Mouse (Mus musculus) myocyte (in vitro differentiated cells): Measurements from ENCODE around the gene Pknox2.

Source experiments
- CEBPB ChIP-seq: IDR thresholded peaks from 2 replicates; pipeline ENCODE4 v1.6.1; 2011; ENCODE audit warnings: mild to moderate bottlenecking, moderate library complexity; ENCODE audit not compliant: poor library complexity, insufficient read depth, severe bottlenecking
- E2F4 ChIP-seq: IDR thresholded peaks from one replicate; pipeline ENCODE4 v1.6.1; 2011; ENCODE audit warnings: mild to moderate bottlenecking, control low read depth, moderate library complexity; ENCODE audit not compliant: insufficient read depth
- POLR2A ChIP-seq: IDR thresholded peaks from one replicate; pipeline ENCODE4 v1.6.1; 2011; ENCODE audit warnings: low read depth, mild to moderate bottlenecking, control low read depth, moderate library complexity; ENCODE audit not compliant: insufficient read length
- POLR2AphosphoS2 ChIP-seq: IDR thresholded peaks from one replicate; pipeline ENCODE4 v1.6.1; 2011; ENCODE audit warnings: low read depth, control low read depth; ENCODE audit not compliant: insufficient read length

DNA sequence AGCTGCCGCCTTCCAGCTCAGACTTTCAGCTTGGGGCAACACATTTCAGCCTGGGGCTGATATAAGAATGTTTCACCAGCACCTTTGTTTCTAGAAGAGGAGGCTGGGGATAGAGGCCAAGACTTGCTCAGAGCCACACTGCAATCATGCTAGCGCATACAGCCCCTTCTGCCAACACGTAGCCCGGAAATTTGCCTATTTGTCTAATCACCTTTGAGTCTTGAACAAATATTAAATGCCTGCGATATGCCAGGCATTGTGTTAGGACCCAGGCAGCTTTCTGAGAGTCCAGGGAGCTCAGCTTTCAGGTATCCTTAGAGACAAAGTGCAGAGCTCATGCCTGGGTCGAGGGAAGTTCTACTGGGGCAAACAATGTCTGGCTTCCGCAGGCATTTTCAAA is 130.0 kb downstream of the Pknox2 start:
- TF ChIP-seq POLR2AphosphoS2 (no peak), POLR2A (no peak), E2F4 (no peak), CEBPB (no peak)
